Mouse (Mus musculus): ENCODE results near the gene Dlg5.

The Dlg5 gene

GRCm38 (mm10) chr14:24134623-24135290 lies 111.0 kb downstream of the Dlg5 start:
- in situ Hi-C loops (cut with MboI; ENCODE audit: unreplicated experiment in 2 of 2) = no loop called here

- in situ Hi-C loops (cut with MboI; ENCODE audit: unreplicated experiment in 2 of 2) = no loop called here
Measured at GRCm38 (mm10) chr14:24133801-24134200, 111.9 kb downstream of the Dlg5 start.

- in situ Hi-C loops (cut with MboI; ENCODE audit: unreplicated experiment in 2 of 2) = no loop called here
Measured at GRCm38 (mm10) chr14:24132092-24132491, 113.6 kb downstream of the Dlg5 start.

GRCm38 (mm10) chr14:24125069-24125468 lies 120.7 kb downstream of the Dlg5 start:
- in situ Hi-C loops (cut with MboI; ENCODE audit: unreplicated experiment in 2 of 2) = no loop called here

- in situ Hi-C loops (cut with MboI; ENCODE audit: unreplicated experiment in 2 of 2) = no loop called here
Measured at GRCm38 (mm10) chr14:24124171-24124570, 121.5 kb downstream of the Dlg5 start.

GRCm38 (mm10) chr14:24106734-24107133 lies 139.0 kb downstream of the Dlg5 start:
- in situ Hi-C loops (cut with MboI; ENCODE audit: unreplicated experiment in 2 of 2) = no loop called here

GRCm38 (mm10) chr14:24098828-24099227 lies 146.9 kb downstream of the Dlg5 start:
- in situ Hi-C loops (cut with MboI; ENCODE audit: unreplicated experiment in 2 of 2) = no loop called here

- in situ Hi-C loops (cut with MboI; ENCODE audit: unreplicated experiment in 2 of 2) = no loop called here
Measured at GRCm38 (mm10) chr14:24094656-24095055, 151.1 kb downstream of the Dlg5 start.

- in situ Hi-C loops (cut with MboI; ENCODE audit: unreplicated experiment in 2 of 2) = no loop called here
Measured at GRCm38 (mm10) chr14:24093221-24093620, 152.5 kb downstream of the Dlg5 start.

- in situ Hi-C loops (cut with MboI; ENCODE audit: unreplicated experiment in 2 of 2) = no loop called here
Measured at GRCm38 (mm10) chr14:24092391-24092790, 153.3 kb downstream of the Dlg5 start.

- in situ Hi-C loops (cut with MboI; ENCODE audit: unreplicated experiment in 2 of 2) = no loop called here
Measured at GRCm38 (mm10) chr14:24090790-24091189, 154.9 kb downstream of the Dlg5 start.

GRCm38 (mm10) chr14:24089181-24089580 lies 156.5 kb downstream of the Dlg5 start:
- in situ Hi-C loops (cut with MboI; ENCODE audit: unreplicated experiment in 2 of 2) = no loop called here

GRCm38 (mm10) chr14:24087430-24087829 lies 158.3 kb downstream of the Dlg5 start:
- in situ Hi-C loops (cut with MboI; ENCODE audit: unreplicated experiment in 2 of 2) = no loop called here

- in situ Hi-C loops (cut with MboI; ENCODE audit: unreplicated experiment in 2 of 2) = no loop called here
Measured at GRCm38 (mm10) chr14:24086481-24086880, 159.2 kb downstream of the Dlg5 start.
